Mouse (Mus musculus) heart, adult 2 months (tissue): Measurements from ENCODE around the gene Car4. TPM values are rescaled to one million over a fixed set of nuclear protein-coding genes. Genes with fewer than 3 reads are reported as not detected.

ENCODE experiments used
- DNase-seq, 2 experiments: peaks; one replicate each; pipeline ENCODE4 v3.0.0; 2021
- H3K27ac ChIP-seq: fragments of 200-600 bp; 2 replicates; pipeline ENCODE4 v1.8.1; 2022
- H3K27me3 ChIP-seq: fragments of 200-500 bp; 2 replicates; pipeline ENCODE4 v1.6.1; 2012; ENCODE audit warnings: mild to moderate bottlenecking, low read length, inconsistent platforms, mixed read lengths; ENCODE audit not compliant: control insufficient read depth, insufficient read depth
- H3K36me3 ChIP-seq: fragments of 200-500 bp; 2 replicates; pipeline ENCODE4 v1.6.1; 2012; ENCODE audit warnings: low read length, inconsistent platforms; ENCODE audit not compliant: control insufficient read depth, insufficient read depth
- H3K4me1 ChIP-seq: fragments of 200-500 bp; 2 replicates; pipeline ENCODE4 v1.6.1; 2011; ENCODE audit warnings: low read length; ENCODE audit not compliant: control insufficient read depth, insufficient read depth
- H3K4me3 ChIP-seq: fragments of 200-600 bp; 2 replicates; pipeline ENCODE4 v1.8.1; 2022
- H3K79me2 ChIP-seq: fragments of 200-500 bp; replicated peaks from 2 replicates; pipeline ENCODE4 v1.6.1; 2012; ENCODE audit warnings: mild to moderate bottlenecking, inconsistent platforms, low read length, moderate library complexity, mixed read lengths; ENCODE audit not compliant: control insufficient read depth, insufficient read depth
- H3K9ac ChIP-seq: fragments of 200-500 bp; 2 replicates; pipeline ENCODE4 v1.6.1; 2012; ENCODE audit warnings: low read depth, mild to moderate bottlenecking, control low read depth, inconsistent platforms, low read length, mixed read lengths
- CTCF ChIP-seq: fragments of 200-600 bp; IDR thresholded peaks from 2 replicates; pipeline ENCODE4 v1.8.1; 2022; ENCODE audit warnings: antibody characterized with exemption, mild to moderate bottlenecking, moderate library complexity
- EP300 ChIP-seq: fragments of 200-500 bp; IDR thresholded peaks from 2 replicates; pipeline ENCODE4 v1.6.1; 2011; ENCODE audit warnings: low read depth, low read length, control low read depth; ENCODE audit not compliant: insufficient read depth
- POLR2A ChIP-seq: fragments of 200-500 bp; IDR thresholded peaks from 2 replicates; pipeline ENCODE4 v1.6.1; 2011; ENCODE audit warnings: mild to moderate bottlenecking, low read depth, low read length, control low read depth; ENCODE audit not compliant: insufficient read depth
- WGBS: fragments of 180-500 bp; shearing (Covaris S2); methylation state at CpG from one replicate; pipeline ENCODE4 v1.1.7; 2018; 5-methylcytosine and 5-hydroxymethylcytosine counted together
- intact Hi-C: fragments of 180-260 bp; cut with DNase I; formaldehyde crosslinking; loops from one replicate; pipeline ENCODE4 v1.15.1; 2025
- polyA plus RNA-seq: library from polyadenylated mRNA; depleted of rRNA; stranded (reverse); fragments of >200 nt; gene quantifications from 2 replicates; pipeline ENCODE4 v1.2.3, GENCODE M21; 2012
- total RNA-seq, 2 experiments: library from RNA; stranded (reverse); gene quantifications; 2 replicates each; pipeline ENCODE4 v1.2.3; 2021

Gene Car4
- total and polyA plus RNA-seq, 3 experiments = 23.0 to 40.9 (median 29.3) TPM

DNA sequence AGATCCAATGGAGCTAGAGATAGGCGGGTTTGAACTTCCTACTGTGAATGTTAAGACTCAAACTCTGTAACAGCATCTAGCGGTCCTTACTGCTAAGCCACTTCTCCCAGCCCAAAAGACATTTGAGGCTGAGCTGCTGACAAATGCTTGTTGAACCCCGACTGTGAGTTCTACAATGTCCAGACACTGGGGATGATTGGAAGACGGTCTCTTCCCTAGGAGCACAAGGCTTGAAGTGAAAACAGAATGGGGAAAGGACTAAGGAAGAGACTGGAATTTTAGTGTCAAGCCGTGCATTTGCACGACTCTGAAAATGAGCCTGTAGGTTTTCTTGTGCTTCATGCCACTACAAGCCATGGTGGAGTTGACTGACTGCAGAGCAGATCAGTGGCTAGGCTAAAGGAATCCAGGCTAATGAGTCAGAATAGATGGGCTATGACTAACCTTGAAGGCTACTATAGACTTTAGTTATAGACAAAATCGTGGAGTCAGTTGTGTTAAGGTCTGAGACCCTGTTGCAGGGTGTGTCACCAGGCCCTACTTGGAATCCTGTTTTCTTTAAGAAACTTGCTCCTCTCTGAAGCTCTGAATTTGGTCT lies 40.8 kb upstream of the Car4 start:
- 59% methylated on average over 7 of the region's 7 CpGs for WGBS
- Histone ChIP-seq H3K36me3 (no peaks in the 10 kb centered on the region; the same call in 1 of the 2 replicates), H3K27me3 (no peaks in the 10 kb centered on the region), H3K79me2 (peaks cover 3% of the 10 kb centered on the region), H3K4me1 (peaks cover 3% of the 10 kb centered on the region), H3K9ac (peak overlapping the region; percentile 6; the same call in 1 of the 2 replicates), H3K4me3 (peak overlapping the region; percentile 89), H3K27ac (peak overlapping the region; percentile 6; the same call in 1 of the 2 replicates)
- TF ChIP-seq POLR2A (no peak), CTCF (no peak), EP300 (no peak)
- intact Hi-C loops = loop anchor here (5.0 kb wide), 1 partner anchor 265 kb away; no protein-coding TSS in a partner anchor
- DNase-seq = no peak

DNA sequence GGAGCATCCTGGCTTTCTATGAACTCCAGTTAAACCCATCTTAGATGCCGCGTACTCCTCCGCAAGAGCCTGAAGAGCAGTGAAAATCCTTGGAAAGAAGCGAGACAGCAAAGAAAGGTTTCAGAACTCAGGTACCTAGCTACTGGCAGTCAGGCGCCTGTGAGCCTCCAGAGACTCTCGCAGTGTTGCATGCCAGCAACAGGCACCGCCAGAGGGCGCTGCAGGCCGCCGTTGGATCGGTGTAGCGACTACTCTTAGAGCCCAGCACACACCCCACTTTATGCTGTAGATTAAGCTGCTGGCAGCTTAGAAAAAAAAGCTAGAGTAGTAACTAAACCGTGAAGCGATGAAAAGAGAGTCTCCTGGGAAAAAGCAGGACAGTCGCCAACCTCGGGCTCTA lies 39.2 kb upstream of the Car4 start:
- H3K79me2 ChIP-seq = peaks cover 3% of the 10 kb centered on the region
- no peak overlapping the region for H3K27ac ChIP-seq
- 5% methylated on average over 16 of the region's 16 CpGs for WGBS
- H3K4me3 ChIP-seq = 0 out of 2 replicates have a peak overlapping the region, but pooled peaks have one; percentile 15
- TF ChIP-seq EP300 = peak; percentile 80; the same call in 1 of the 2 replicates
- no peak; the same call in 1 of the 2 replicates for TF ChIP-seq CTCF
- no peaks in the 10 kb centered on the region for H3K27me3 ChIP-seq
- H3K4me1 ChIP-seq = peaks cover 3% of the 10 kb centered on the region
- peak; percentile 83 to 92 for DNase-seq
- no peak overlapping the region for H3K9ac ChIP-seq
- H3K36me3 ChIP-seq = no peaks in the 10 kb centered on the region; the same call in 1 of the 2 replicates
- intact Hi-C loops = loop anchor here (2.0 to 5.0 kb wide), 2 partner anchors 76 to 264 kb away; no protein-coding TSS in a partner anchor

DNA sequence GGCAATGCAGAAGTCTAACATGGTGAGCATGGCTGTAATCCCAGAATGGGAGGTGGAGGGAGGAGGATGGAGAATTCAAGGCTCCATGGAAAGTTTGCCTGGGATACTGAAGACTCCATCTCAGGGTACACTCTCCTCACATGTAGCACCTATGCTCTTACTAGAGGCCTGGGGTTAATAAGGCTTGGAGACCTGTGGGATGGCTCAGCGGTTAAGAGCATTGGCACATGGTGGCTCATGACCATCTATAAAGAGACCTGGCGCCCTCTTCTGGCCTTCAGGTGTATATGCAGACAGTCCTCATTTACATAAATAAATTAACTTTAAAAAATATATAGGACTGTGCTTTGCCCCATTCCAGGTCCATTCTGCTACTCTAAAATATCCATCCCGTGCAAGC lies 38.3 kb upstream of the Car4 start:
- Histone ChIP-seq H3K79me2 (peaks cover 3% of the 10 kb centered on the region), H3K4me1 (peaks cover 3% of the 10 kb centered on the region), H3K9ac (no peak overlapping the region), H3K4me3 (no peak overlapping the region), H3K27ac (no peak overlapping the region), H3K27me3 (no peaks in the 10 kb centered on the region), H3K36me3 (no peaks in the 10 kb centered on the region; the same call in 1 of the 2 replicates)
- TF ChIP-seq CTCF (peak; percentile 75), POLR2A (no peak), EP300 (no peak)
- WGBS = 41% methylated on average over 3 of the region's 3 CpGs
- intact Hi-C loops = loop anchor here (1.0 to 5.0 kb wide), 3 partner anchors 59 to 263 kb away; no protein-coding TSS in a partner anchor
- DNase-seq = peak in 1 of 2 experiments; percentile 30

DNA sequence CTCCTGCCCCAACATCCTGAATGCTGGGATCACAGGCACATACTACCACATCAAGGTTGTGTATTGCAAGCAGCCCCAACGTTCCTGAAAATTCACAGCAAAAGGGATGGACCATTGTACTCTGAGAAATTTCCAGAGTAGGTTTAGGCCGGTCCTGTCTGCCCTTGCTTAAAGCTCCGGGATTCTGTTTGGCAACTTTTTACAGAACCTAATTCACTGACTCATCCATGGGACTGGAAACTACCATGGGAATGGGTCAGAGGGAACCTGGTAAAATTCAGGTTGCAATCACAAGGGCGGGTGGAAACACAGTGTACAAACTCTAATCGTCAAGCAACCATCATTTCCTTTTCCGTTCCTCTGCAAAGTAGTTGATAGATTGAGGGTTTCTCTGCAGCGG lies 37.6 kb upstream of the Car4 start:
- Histone ChIP-seq H3K27me3 (no peaks in the 10 kb centered on the region; the same call in 1 of the 2 replicates), H3K4me1 (peaks cover 3% of the 10 kb centered on the region), H3K4me3 (no peak overlapping the region), H3K79me2 (peaks cover 3% of the 10 kb centered on the region), H3K27ac (no peak overlapping the region), H3K9ac (no peak overlapping the region), H3K36me3 (no peaks in the 10 kb centered on the region; the same call in 1 of the 2 replicates)
- intact Hi-C loops = loop anchor here (1.0 to 5.0 kb wide), 3 partner anchors 58 to 262 kb away; no protein-coding TSS in a partner anchor
- no peak for DNase-seq
- TF ChIP-seq CTCF (no peak), EP300 (no peak), POLR2A (no peak)
- WGBS = 35% methylated on average over 7 of the region's 7 CpGs

DNA sequence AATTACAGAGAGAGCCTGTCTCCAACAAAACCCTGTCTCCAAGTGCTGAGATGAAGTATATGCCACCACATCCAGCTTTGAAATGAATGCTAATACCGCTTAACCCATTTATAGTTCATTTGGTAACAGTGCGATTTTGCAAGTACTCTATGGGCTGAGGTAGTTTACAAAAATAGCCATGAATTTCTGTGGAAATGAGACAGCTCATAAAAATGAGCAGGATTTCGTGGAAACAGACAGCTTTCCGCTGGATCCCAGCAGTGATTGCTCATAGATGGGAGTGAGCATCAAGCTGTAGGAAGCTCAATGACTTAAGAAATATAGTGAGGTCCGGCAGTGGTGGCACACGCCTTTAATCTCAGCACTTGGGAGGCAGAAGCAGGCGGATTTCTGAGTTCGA lies 36.6 kb upstream of the Car4 start:
- no peak for DNase-seq
- Histone ChIP-seq H3K4me1 (peaks cover 3% of the 10 kb centered on the region), H3K9ac (no peak overlapping the region), H3K27ac (no peak overlapping the region), H3K27me3 (no peaks in the 10 kb centered on the region; the same call in 1 of the 2 replicates), H3K4me3 (no peak overlapping the region), H3K36me3 (no peaks in the 10 kb centered on the region; the same call in 1 of the 2 replicates), H3K79me2 (peaks cover 1% of the 10 kb centered on the region)
- WGBS = 69% methylated on average over 8 of the region's 8 CpGs
- intact Hi-C loops = no loop called here
- TF ChIP-seq EP300 = no peak
- TF ChIP-seq CTCF = no peak
- TF ChIP-seq POLR2A = no peak

DNA sequence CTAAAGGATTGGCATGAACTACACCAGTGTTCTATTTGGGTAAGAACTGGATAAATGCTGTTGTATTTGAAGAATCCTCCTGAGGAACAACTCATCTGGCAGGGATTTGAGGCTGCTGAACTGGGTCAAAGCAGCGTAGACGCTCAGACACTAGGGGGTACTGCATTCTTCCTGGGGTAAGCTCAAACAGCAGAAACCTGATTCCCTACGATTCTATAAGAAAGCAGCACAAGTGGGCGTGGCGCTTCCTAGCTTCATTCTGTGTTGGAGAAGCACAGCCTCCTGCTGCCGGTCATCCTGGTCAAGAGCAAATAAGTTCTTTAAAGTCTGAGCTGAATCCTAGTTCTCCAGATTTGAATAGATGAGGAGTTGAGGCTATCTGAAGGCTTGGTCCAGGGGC lies 25.3 kb upstream of the Car4 start:
- Histone ChIP-seq H3K79me2 (no peaks in the 10 kb centered on the region), H3K36me3 (no peaks in the 10 kb centered on the region), H3K4me3 (no peak overlapping the region), H3K27ac (no peak overlapping the region), H3K27me3 (0 out of 2 replicates have a peak, but pooled peaks cover 1% of the 10 kb centered on the region), H3K9ac (no peak overlapping the region), H3K4me1 (no peaks in the 10 kb centered on the region)
- intact Hi-C loops = no loop called here
- WGBS = 23% methylated on average over 6 of the region's 6 CpGs
- no peak for DNase-seq
- TF ChIP-seq CTCF (no peak; the same call in 1 of the 2 replicates), POLR2A (no peak), EP300 (no peak)
